Mouse (Mus musculus): Measurements from ENCODE around the gene Cdh6.

DNA sequence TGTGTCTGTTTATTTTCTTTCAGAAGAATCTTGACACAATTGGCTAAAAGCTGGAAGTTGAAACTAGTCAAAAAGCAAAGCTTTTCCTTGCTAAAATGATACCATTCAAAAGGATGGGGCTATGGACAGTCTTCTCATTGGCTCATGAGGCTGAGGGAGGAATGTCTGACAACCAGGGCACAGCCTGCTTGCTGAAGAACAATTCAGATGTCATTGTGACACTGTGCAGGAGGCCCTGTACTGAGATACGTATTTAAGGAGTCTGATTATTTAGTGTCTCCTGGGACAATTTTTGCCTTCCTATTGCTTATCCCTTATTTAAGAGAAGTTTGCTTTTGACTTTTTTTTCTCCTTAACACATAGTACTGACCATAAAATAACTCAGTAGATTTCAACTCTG lies 22.8 kb upstream of the Cdh6 start:
- TF ChIP-seq POLR2A (IDR thresholded peaks at IDR 0.05; ENCODE audit: extremely low read depth, insufficient read depth, low read length) (no peak), CTCF (IDR thresholded peaks at IDR 0.05; ENCODE audit: extremely low read depth, insufficient read depth, low read length) (no peak)
